Mouse (Mus musculus): ENCODE results near the gene Atp6v0b. TPM values are rescaled to one million over a fixed set of nuclear protein-coding genes. Genes with fewer than 3 reads are reported as not detected.
A peak's percentile ranks its signal among the peaks of the same experiment; 100 is the strongest.

Atp6v0b gene
- polyA plus RNA-seq, 1 experiment = 102 TPM

GRCm38 (mm10) chr4:117867823-117868222 is 19.3 kb downstream of the Atp6v0b start:
- Histone ChIP-seq H3K9me3 (replicated peaks; ENCODE audit: control insufficient read depth, insufficient read depth, low read length, poor library complexity, severe bottlenecking) (no peaks in the 10 kb centered on the region), H3K4me1 (ENCODE audit: control insufficient read depth, insufficient read depth, low read length) (no peaks in the 10 kb centered on the region), H3K9ac (ENCODE audit: low read depth, poor library complexity, severe bottlenecking) (no peak overlapping the region), H3K27ac (ENCODE audit: insufficient read depth, low read length) (no peak overlapping the region), H3K27me3 (ENCODE audit: control insufficient read depth, insufficient read depth, low read length, poor library complexity, severe bottlenecking) (no peaks in the 10 kb centered on the region), H3K36me3 (ENCODE audit: control insufficient read depth, insufficient read depth, low read length, poor library complexity, severe bottlenecking) (no peaks in the 10 kb centered on the region), H3K4me3 (ENCODE audit: low read depth, low read length) (no peak overlapping the region)
- TF ChIP-seq EP300 (IDR thresholded peaks at IDR 0.05; ENCODE audit: insufficient read depth, low read depth, low read length) (no peak), CTCF (IDR thresholded peaks at IDR 0.05; ENCODE audit: low read depth, low read length) (peak; percentile 84)

- H3K4me3 ChIP-seq (ENCODE audit: low read depth, low read length) = no peak overlapping the region
- no peak overlapping the region for H3K9ac ChIP-seq (ENCODE audit: low read depth, poor library complexity, severe bottlenecking)
- H3K9me3 ChIP-seq (replicated peaks; ENCODE audit: control insufficient read depth, insufficient read depth, low read length, poor library complexity, severe bottlenecking) = no peaks in the 10 kb centered on the region
- H3K4me1 ChIP-seq (ENCODE audit: control insufficient read depth, insufficient read depth, low read length) = no peaks in the 10 kb centered on the region
- no peaks in the 10 kb centered on the region for H3K36me3 ChIP-seq (ENCODE audit: control insufficient read depth, insufficient read depth, low read length, poor library complexity, severe bottlenecking)
- TF ChIP-seq POLR2A (IDR thresholded peaks at IDR 0.05; ENCODE audit: insufficient read depth, low read length) = no peak
- TF ChIP-seq EP300 (IDR thresholded peaks at IDR 0.05; ENCODE audit: insufficient read depth, low read depth, low read length) = no peak
- no peak for TF ChIP-seq CTCF (IDR thresholded peaks at IDR 0.05; ENCODE audit: low read depth, low read length)
- no peaks in the 10 kb centered on the region for H3K27me3 ChIP-seq (ENCODE audit: control insufficient read depth, insufficient read depth, low read length, poor library complexity, severe bottlenecking)
- H3K27ac ChIP-seq (ENCODE audit: insufficient read depth, low read length) = no peak overlapping the region
Observed at GRCm38 (mm10) chr4:117867000-117867399, 20.1 kb downstream of the Atp6v0b start.

DNA sequence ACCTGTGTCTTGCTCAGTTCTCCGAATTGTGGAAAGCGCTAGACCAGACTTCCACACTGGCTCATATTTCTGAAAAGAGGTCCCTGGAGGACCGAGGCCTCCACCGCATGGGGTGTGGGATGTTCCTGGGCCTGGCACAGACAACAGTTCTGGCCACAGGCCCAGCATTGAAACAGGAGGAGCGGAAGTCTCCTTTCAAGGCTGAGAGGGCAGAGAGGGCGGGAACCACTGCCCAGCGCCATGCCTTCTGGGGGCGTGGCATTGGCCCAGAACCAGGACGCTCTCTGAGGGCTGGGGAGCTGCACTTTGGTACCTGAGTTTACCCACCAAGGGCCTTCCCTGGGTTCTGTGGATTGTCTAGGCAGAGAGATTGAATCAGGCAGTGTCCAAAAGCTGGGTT is 21.1 kb downstream of the Atp6v0b start:
- H3K4me3 ChIP-seq (ENCODE audit: low read depth, low read length) = no peak overlapping the region
- H3K9me3 ChIP-seq (replicated peaks; ENCODE audit: control insufficient read depth, insufficient read depth, low read length, poor library complexity, severe bottlenecking) = no peaks in the 10 kb centered on the region
- no peak overlapping the region for H3K27ac ChIP-seq (ENCODE audit: insufficient read depth, low read length)
- no peaks in the 10 kb centered on the region for H3K36me3 ChIP-seq (ENCODE audit: control insufficient read depth, insufficient read depth, low read length, poor library complexity, severe bottlenecking)
- no peak overlapping the region for H3K9ac ChIP-seq (ENCODE audit: low read depth, poor library complexity, severe bottlenecking)
- no peaks in the 10 kb centered on the region for H3K27me3 ChIP-seq (ENCODE audit: control insufficient read depth, insufficient read depth, low read length, poor library complexity, severe bottlenecking)
- no peaks in the 10 kb centered on the region for H3K4me1 ChIP-seq (ENCODE audit: control insufficient read depth, insufficient read depth, low read length)
- TF ChIP-seq POLR2A (IDR thresholded peaks at IDR 0.05; ENCODE audit: insufficient read depth, low read length) (no peak), EP300 (IDR thresholded peaks at IDR 0.05; ENCODE audit: insufficient read depth, low read depth, low read length) (no peak), CTCF (IDR thresholded peaks at IDR 0.05; ENCODE audit: low read depth, low read length) (no peak)

DNA sequence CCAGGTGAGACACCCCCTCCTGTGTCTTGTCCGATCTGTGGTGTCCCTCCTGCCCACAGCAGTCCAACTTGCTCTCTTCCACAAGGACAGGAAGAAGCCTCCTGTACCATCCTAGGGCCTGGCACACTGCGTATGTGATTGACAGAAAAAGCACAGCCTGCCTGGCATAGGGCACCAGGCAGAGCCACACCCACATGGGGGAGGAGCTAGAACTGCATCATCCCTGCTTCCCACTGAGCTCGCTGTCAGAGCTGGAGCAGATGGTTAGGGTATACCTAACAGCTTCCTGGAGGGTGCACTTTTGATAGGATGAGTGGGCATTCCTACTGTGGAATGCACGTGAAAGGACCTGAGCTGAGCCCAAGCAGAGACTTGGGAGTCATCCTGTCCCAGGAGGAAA is 24.3 kb downstream of the Atp6v0b start:
- Histone ChIP-seq H3K9ac (ENCODE audit: low read depth, poor library complexity, severe bottlenecking) (no peak overlapping the region), H3K27me3 (ENCODE audit: control insufficient read depth, insufficient read depth, low read length, poor library complexity, severe bottlenecking) (no peaks in the 10 kb centered on the region), H3K9me3 (replicated peaks; ENCODE audit: control insufficient read depth, insufficient read depth, low read length, poor library complexity, severe bottlenecking) (no peaks in the 10 kb centered on the region), H3K4me3 (ENCODE audit: low read depth, low read length) (no peak overlapping the region), H3K27ac (ENCODE audit: insufficient read depth, low read length) (no peak overlapping the region), H3K36me3 (ENCODE audit: control insufficient read depth, insufficient read depth, low read length, poor library complexity, severe bottlenecking) (no peaks in the 10 kb centered on the region), H3K4me1 (ENCODE audit: control insufficient read depth, insufficient read depth, low read length) (no peaks in the 10 kb centered on the region)
- no peak for TF ChIP-seq POLR2A (IDR thresholded peaks at IDR 0.05; ENCODE audit: insufficient read depth, low read length)
- TF ChIP-seq CTCF (IDR thresholded peaks at IDR 0.05; ENCODE audit: low read depth, low read length) = no peak
- TF ChIP-seq EP300 (IDR thresholded peaks at IDR 0.05; ENCODE audit: insufficient read depth, low read depth, low read length) = no peak

- H3K27ac ChIP-seq (ENCODE audit: insufficient read depth, low read length) = no peak overlapping the region
- TF ChIP-seq EP300 (IDR thresholded peaks at IDR 0.05; ENCODE audit: insufficient read depth, low read depth, low read length) (no peak), POLR2A (IDR thresholded peaks at IDR 0.05; ENCODE audit: insufficient read depth, low read length) (no peak), CTCF (IDR thresholded peaks at IDR 0.05; ENCODE audit: low read depth, low read length) (no peak)
- H3K9me3 ChIP-seq (replicated peaks; ENCODE audit: control insufficient read depth, insufficient read depth, low read length, poor library complexity, severe bottlenecking) = no peaks in the 10 kb centered on the region
- H3K9ac ChIP-seq (ENCODE audit: low read depth, poor library complexity, severe bottlenecking) = no peak overlapping the region
- H3K27me3 ChIP-seq (ENCODE audit: control insufficient read depth, insufficient read depth, low read length, poor library complexity, severe bottlenecking) = no peaks in the 10 kb centered on the region
- H3K4me1 ChIP-seq (ENCODE audit: control insufficient read depth, insufficient read depth, low read length) = no peaks in the 10 kb centered on the region
- no peak overlapping the region for H3K4me3 ChIP-seq (ENCODE audit: low read depth, low read length)
- H3K36me3 ChIP-seq (ENCODE audit: control insufficient read depth, insufficient read depth, low read length, poor library complexity, severe bottlenecking) = no peaks in the 10 kb centered on the region
Observed at GRCm38 (mm10) chr4:117860570-117860969, 26.6 kb downstream of the Atp6v0b start.

- no peak for TF ChIP-seq EP300 (IDR thresholded peaks at IDR 0.05; ENCODE audit: insufficient read depth, low read depth, low read length)
- TF ChIP-seq CTCF (IDR thresholded peaks at IDR 0.05; ENCODE audit: low read depth, low read length) = peak; percentile 66
- no peaks in the 10 kb centered on the region for H3K4me1 ChIP-seq (ENCODE audit: control insufficient read depth, insufficient read depth, low read length)
- no peak overlapping the region for H3K27ac ChIP-seq (ENCODE audit: insufficient read depth, low read length)
- no peaks in the 10 kb centered on the region for H3K27me3 ChIP-seq (ENCODE audit: control insufficient read depth, insufficient read depth, low read length, poor library complexity, severe bottlenecking)
- no peaks in the 10 kb centered on the region for H3K9me3 ChIP-seq (replicated peaks; ENCODE audit: control insufficient read depth, insufficient read depth, low read length, poor library complexity, severe bottlenecking)
- no peaks in the 10 kb centered on the region for H3K36me3 ChIP-seq (ENCODE audit: control insufficient read depth, insufficient read depth, low read length, poor library complexity, severe bottlenecking)
- H3K9ac ChIP-seq (ENCODE audit: low read depth, poor library complexity, severe bottlenecking) = no peak overlapping the region
- no peak overlapping the region for H3K4me3 ChIP-seq (ENCODE audit: low read depth, low read length)
Observed at GRCm38 (mm10) chr4:117858794-117859193, 28.3 kb downstream of the Atp6v0b start.
